Mouse (Mus musculus) erythroblast, adult 5-6 weeks (primary cell): ENCODE results near the gene Usp37. TPM values are rescaled to one million over a fixed set of nuclear protein-coding genes. Genes with fewer than 3 reads are reported as not detected.
A peak's percentile ranks its signal among the peaks of the same experiment; 100 is the strongest.

Experiments used
- ATAC-seq: replicated peaks from 2 replicates; pipeline ENCODE4 v1.8.0; 2016; ENCODE audit warnings: moderate number of reproducible peaks, mild to moderate bottlenecking, moderate TSS enrichment, inconsistent platforms; ENCODE audit not compliant: poor library complexity, low FRiP score, severe bottlenecking
- total RNA-seq, 2 experiments: library from RNA; stranded (forward) in 1 of 2; stranded (reverse) in 1 of 2; fragments of 150-400 nt in 1 of 2; fragments of 200-764, 138-1000 nt in 1 of 2; gene quantifications; 2 replicates each; pipeline versions ENCODE4 v1.2.3 to v1.2.4; 2015 to 2017; ENCODE audit warnings: low replicate concordance in 2 of 2

Usp37 gene
- total RNA-seq, 2 experiments from 2014 or later: 7.1 to 12.4 TPM

DNA sequence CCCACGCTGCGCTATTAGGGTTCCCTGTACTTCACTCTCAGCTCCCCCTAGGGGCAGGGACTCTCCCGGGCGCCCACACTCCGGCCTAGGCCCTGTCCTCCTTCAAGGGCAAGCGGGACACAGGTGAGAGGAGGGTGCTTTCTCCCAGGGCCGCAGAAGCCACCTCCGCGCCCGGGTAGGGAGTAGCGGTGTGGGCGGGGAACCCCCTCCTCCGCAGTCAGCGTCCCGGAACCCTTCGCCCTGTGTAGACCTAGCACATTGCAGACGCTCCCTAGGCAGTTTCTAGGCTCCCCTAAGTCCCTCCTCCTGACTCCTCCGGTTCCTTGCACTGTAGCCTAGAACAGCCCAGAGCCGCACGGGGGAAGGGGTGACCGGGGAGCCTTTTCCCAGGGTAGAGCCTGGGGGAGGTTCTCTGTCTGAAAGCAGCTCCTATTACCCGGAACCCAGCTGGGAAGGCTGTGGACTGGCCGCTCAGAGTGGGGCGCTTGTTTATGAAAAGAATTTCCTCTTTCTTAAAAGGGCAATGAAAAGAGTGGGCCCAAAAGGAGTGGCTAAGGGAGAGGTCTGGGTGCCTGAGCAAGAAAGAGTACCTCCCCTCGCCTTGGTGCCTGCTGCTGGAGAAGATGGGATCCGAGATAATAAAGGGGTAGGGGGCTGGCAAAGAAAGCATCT lies 157.2 kb downstream of the Usp37 start:
- ATAC-seq: peak; percentile 72

DNA sequence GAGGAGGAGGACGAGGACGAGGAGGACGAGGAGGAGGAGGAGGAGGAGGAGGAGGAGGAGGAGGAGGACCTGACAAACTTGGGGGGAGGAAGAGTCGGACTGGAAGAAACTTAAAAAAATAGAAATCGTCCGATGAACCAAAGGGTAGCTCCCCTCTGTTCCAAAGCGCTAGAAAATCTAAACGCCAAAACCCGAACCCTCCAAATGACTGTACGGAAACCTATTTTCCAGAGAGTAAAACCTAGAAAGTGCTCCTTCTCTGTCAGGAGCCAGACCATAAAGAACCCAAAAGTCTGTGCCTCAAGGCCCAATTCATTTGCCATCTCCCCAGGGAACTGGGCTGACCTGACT lies 157.7 kb downstream of the Usp37 start:
- no peak for ATAC-seq

DNA sequence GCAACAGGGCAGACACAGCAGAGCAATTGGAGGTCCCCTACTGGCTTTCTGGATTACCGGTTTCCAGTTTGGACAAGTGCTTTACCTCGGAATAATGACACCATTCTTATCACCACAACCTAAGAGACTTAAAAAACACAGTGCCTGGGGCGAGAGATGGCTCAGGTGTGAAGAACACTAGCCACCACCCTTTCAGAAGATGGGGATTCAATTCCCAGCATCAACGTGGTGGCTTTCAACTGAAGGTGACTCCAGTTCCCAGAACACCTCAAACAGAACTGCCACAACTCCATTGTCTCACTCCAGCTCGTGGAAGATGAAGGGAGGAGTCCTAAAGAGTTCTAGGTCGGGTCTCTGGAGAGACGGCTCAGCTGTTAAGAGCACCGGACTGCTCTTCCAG lies 158.6 kb downstream of the Usp37 start:
- no peak for ATAC-seq

Other genes starting within 250 kb of the Usp37 start
- gene Tmbim1, start 238.7 kb downstream of the Usp37 start, total RNA-seq (2015; ENCODE audit: low replicate concordance): 2.1 and 4.2 TPM in 2 replicates
- gene Tmbim1, start 238.7 kb downstream of the Usp37 start, total RNA-seq (2017; ENCODE audit: low replicate concordance): 1.9 and 2.6 TPM in 2 replicates
- not detected in 2 replicates for gene Catip, start 182.2 kb downstream of the Usp37 start, total RNA-seq (2015; ENCODE audit: low replicate concordance)
- not detected in 2 replicates for gene Catip, start 182.2 kb downstream of the Usp37 start, total RNA-seq (2017; ENCODE audit: low replicate concordance)
- gene Slc11a1, start 169.1 kb downstream of the Usp37 start, total RNA-seq (2015; ENCODE audit: low replicate concordance): 20.2 and 37.0 TPM in 2 replicates
- gene Slc11a1, start 169.1 kb downstream of the Usp37 start, total RNA-seq (2017; ENCODE audit: low replicate concordance): 3.0 and 12.7 TPM in 2 replicates
- 30.7 and 40.5 TPM in 2 replicates for gene Ctdsp1, start 152.8 kb downstream of the Usp37 start, total RNA-seq (2015; ENCODE audit: low replicate concordance)
- 10.5 and 22.8 TPM in 2 replicates for gene Ctdsp1, start 152.8 kb downstream of the Usp37 start, total RNA-seq (2017; ENCODE audit: low replicate concordance)
- gene Vil1, start 134.9 kb downstream of the Usp37 start, total RNA-seq (2015; ENCODE audit: low replicate concordance): not detected in 2 replicates
- gene Vil1, start 134.9 kb downstream of the Usp37 start, total RNA-seq (2017; ENCODE audit: low replicate concordance): not detected in 2 replicates
- gene Cnot9, start 38.2 kb downstream of the Usp37 start, total RNA-seq (2015; ENCODE audit: low replicate concordance): 12.1 and 15.4 TPM in 2 replicates
- 15.9 and 28.2 TPM in 2 replicates for gene Cnot9, start 38.2 kb downstream of the Usp37 start, total RNA-seq (2017; ENCODE audit: low replicate concordance)
- gene Plcd4, start 1.4 kb downstream of the Usp37 start, total RNA-seq (2015; ENCODE audit: low replicate concordance): not detected in 2 replicates
- gene Plcd4, start 1.4 kb downstream of the Usp37 start, total RNA-seq (2017; ENCODE audit: low replicate concordance): 1.4 TPM in 1 of 2 replicates, not detected in the other
- 4.6 and 5.2 TPM in 2 replicates for gene Zfp142, start 44.0 kb upstream of the Usp37 start, total RNA-seq (2015; ENCODE audit: low replicate concordance)
- gene Zfp142, start 44.0 kb upstream of the Usp37 start, total RNA-seq (2017; ENCODE audit: low replicate concordance): 2.8 and 4.7 TPM in 2 replicates
- 0.77 and 1.5 TPM in 2 replicates for gene Bcs1l, start 44.0 kb upstream of the Usp37 start, total RNA-seq (2015; ENCODE audit: low replicate concordance)
- gene Bcs1l, start 44.0 kb upstream of the Usp37 start, total RNA-seq (2017; ENCODE audit: low replicate concordance): 0.51 and 2.4 TPM in 2 replicates
- gene Rnf25, start 57.1 kb upstream of the Usp37 start, total RNA-seq (2015; ENCODE audit: low replicate concordance): 4.4 and 8.4 TPM in 2 replicates
- gene Rnf25, start 57.1 kb upstream of the Usp37 start, total RNA-seq (2017; ENCODE audit: low replicate concordance): 3.5 and 18.1 TPM in 2 replicates
- not detected in 2 replicates for gene Stk36, start 57.2 kb upstream of the Usp37 start, total RNA-seq (2015; ENCODE audit: low replicate concordance)
- 0.42 TPM in 1 of 2 replicates, not detected in the other for gene Stk36, start 57.2 kb upstream of the Usp37 start, total RNA-seq (2017; ENCODE audit: low replicate concordance)
- 0.77 and 3.1 TPM in 2 replicates for gene Ttll4, start 117.5 kb upstream of the Usp37 start, total RNA-seq (2015; ENCODE audit: low replicate concordance)
- gene Ttll4, start 117.5 kb upstream of the Usp37 start, total RNA-seq (2017; ENCODE audit: low replicate concordance): 10.3 and 13.7 TPM in 2 replicates
- gene Cyp27a1, start 169.3 kb upstream of the Usp37 start, total RNA-seq (2015; ENCODE audit: low replicate concordance): 10.0 and 16.7 TPM in 2 replicates
- gene Cyp27a1, start 169.3 kb upstream of the Usp37 start, total RNA-seq (2017; ENCODE audit: low replicate concordance): 5.1 and 6.7 TPM in 2 replicates
- gene Prkag3, start 204.9 kb upstream of the Usp37 start, total RNA-seq (2015; ENCODE audit: low replicate concordance): not detected in 2 replicates
- gene Prkag3, start 204.9 kb upstream of the Usp37 start, total RNA-seq (2017; ENCODE audit: low replicate concordance): 0.14 TPM in 1 of 2 replicates, not detected in the other
- not detected in 2 replicates for gene Wnt6, start 227.6 kb upstream of the Usp37 start, total RNA-seq (2015; ENCODE audit: low replicate concordance)
- not detected in 2 replicates for gene Wnt6, start 227.6 kb upstream of the Usp37 start, total RNA-seq (2017; ENCODE audit: low replicate concordance)
- gene Wnt10a, start 247.2 kb upstream of the Usp37 start, total RNA-seq (2015; ENCODE audit: low replicate concordance): not detected in 2 replicates
- not detected in 2 replicates for gene Wnt10a, start 247.2 kb upstream of the Usp37 start, total RNA-seq (2017; ENCODE audit: low replicate concordance)